Mouse (Mus musculus): ENCODE measurements at regions not wholly inside any gene's neighbourhood (a gene's known extent, or its start where the extent isn't known, plus 50 kb on each side); places are given as distances from the start of the nearest gene placed in this dataset.

- Histone ChIP-seq H3K4me3 (ENCODE audit: control insufficient read depth in 1 of 2, insufficient read depth in 1 of 2, low read depth in 1 of 2, low read length in 2 of 2) (no peak overlapping the region), H3K27me3 (ENCODE audit: control insufficient read depth, insufficient read depth, low read length) (no peaks in the 10 kb centered on the region), H3K27ac (replicated peaks in 1 of 2; ENCODE audit: control insufficient read depth in 1 of 2, insufficient read depth in 1 of 2, low read depth in 2 of 2, low read length in 2 of 2) (no peak overlapping the region), H3K4me2 (ENCODE audit: low read length) (no peak overlapping the region), H3K9me3 (ENCODE audit: control insufficient read depth, low read length) (no peaks in the 10 kb centered on the region), H3K36me3 (ENCODE audit: control insufficient read depth, insufficient read depth, low read length) (no peaks in the 10 kb centered on the region), H3K9ac (ENCODE audit: low read length) (no peak overlapping the region), H3K4me1 (ENCODE audit: control insufficient read depth in 2 of 2, insufficient read depth in 2 of 2, low read length in 2 of 2) (peaks cover 2 to 8% of the 10 kb centered on the region in 2 experiments; a peak in 1 of 4 replicates)
- no peak for ATAC-seq (ENCODE audit: insufficient number of reproducible peaks, insufficient read depth, low FRiP score, low read depth)
- WGBS: 63% methylated on average over 5 of the region's 5 CpGs
These were observed 151.6 kb upstream of the G2e3 start for GRCm38 (mm10) chr12:51196289-51196688.

- Histone ChIP-seq H3K27ac (replicated peaks in 1 of 2; ENCODE audit: control insufficient read depth in 1 of 2, insufficient read depth in 1 of 2, low read depth in 2 of 2, low read length in 2 of 2) (no peak overlapping the region), H3K9me3 (ENCODE audit: control insufficient read depth, low read length) (no peaks in the 10 kb centered on the region), H3K4me2 (ENCODE audit: low read length) (no peak overlapping the region), H3K4me3 (ENCODE audit: control insufficient read depth in 1 of 2, insufficient read depth in 1 of 2, low read depth in 1 of 2, low read length in 2 of 2) (no peak overlapping the region), H3K36me3 (ENCODE audit: control insufficient read depth, insufficient read depth, low read length) (no peaks in the 10 kb centered on the region), H3K27me3 (ENCODE audit: control insufficient read depth, insufficient read depth, low read length) (no peaks in the 10 kb centered on the region), H3K4me1 (ENCODE audit: control insufficient read depth in 2 of 2, insufficient read depth in 2 of 2, low read length in 2 of 2) (peaks cover 2 to 8% of the 10 kb centered on the region in 2 experiments; a peak in 1 of 4 replicates), H3K9ac (ENCODE audit: low read length) (no peak overlapping the region)
- 57% methylated on average over 8 of the region's 8 CpGs for WGBS
- no peak for ATAC-seq (ENCODE audit: insufficient number of reproducible peaks, insufficient read depth, low FRiP score, low read depth)
These were observed 152.7 kb upstream of the G2e3 start for GRCm38 (mm10) chr12:51195136-51195535.

- H3K36me3 ChIP-seq (ENCODE audit: control insufficient read depth, insufficient read depth, low read length): no peaks in the 10 kb centered on the region
- no peak overlapping the region for H3K27ac ChIP-seq (replicated peaks in 1 of 2; ENCODE audit: control insufficient read depth in 1 of 2, insufficient read depth in 1 of 2, low read depth in 2 of 2, low read length in 2 of 2)
- H3K4me3 ChIP-seq (ENCODE audit: control insufficient read depth in 1 of 2, insufficient read depth in 1 of 2, low read depth in 1 of 2, low read length in 2 of 2): no peak overlapping the region
- no peak overlapping the region for H3K9ac ChIP-seq (ENCODE audit: low read length)
- H3K27me3 ChIP-seq (ENCODE audit: control insufficient read depth, insufficient read depth, low read length): no peaks in the 10 kb centered on the region
- 0 out of 4 replicates have a peak, but pooled peaks cover 0 to 2% of the 10 kb centered on the region in 2 experiments for H3K4me1 ChIP-seq (ENCODE audit: control insufficient read depth in 2 of 2, insufficient read depth in 2 of 2, low read length in 2 of 2)
- WGBS: 35% methylated on average over 1 of the region's 1 CpGs
- ATAC-seq (ENCODE audit: insufficient number of reproducible peaks, insufficient read depth, low FRiP score, low read depth): no peak
- H3K9me3 ChIP-seq (ENCODE audit: control insufficient read depth, low read length): no peaks in the 10 kb centered on the region
- no peak overlapping the region for H3K4me2 ChIP-seq (ENCODE audit: low read length)
These were observed 157.1 kb upstream of the G2e3 start for GRCm38 (mm10) chr12:51190754-51191153.

GRCm38 (mm10) chr12:51190186-51190585, 157.7 kb upstream of the G2e3 start:
- H3K4me2 ChIP-seq (ENCODE audit: low read length): no peak overlapping the region
- 52% methylated on average over 5 of the region's 5 CpGs for WGBS
- no peak overlapping the region for H3K9ac ChIP-seq (ENCODE audit: low read length)
- H3K9me3 ChIP-seq (ENCODE audit: control insufficient read depth, low read length): no peaks in the 10 kb centered on the region
- ATAC-seq (ENCODE audit: insufficient number of reproducible peaks, insufficient read depth, low FRiP score, low read depth): no peak
- H3K4me1 ChIP-seq (ENCODE audit: control insufficient read depth in 2 of 2, insufficient read depth in 2 of 2, low read length in 2 of 2): no peaks in the 10 kb centered on the region
- H3K27me3 ChIP-seq (ENCODE audit: control insufficient read depth, insufficient read depth, low read length): no peaks in the 10 kb centered on the region
- H3K36me3 ChIP-seq (ENCODE audit: control insufficient read depth, insufficient read depth, low read length): no peaks in the 10 kb centered on the region
- no peak overlapping the region for H3K4me3 ChIP-seq (ENCODE audit: control insufficient read depth in 1 of 2, insufficient read depth in 1 of 2, low read depth in 1 of 2, low read length in 2 of 2)
- no peak overlapping the region for H3K27ac ChIP-seq (replicated peaks in 1 of 2; ENCODE audit: control insufficient read depth in 1 of 2, insufficient read depth in 1 of 2, low read depth in 2 of 2, low read length in 2 of 2)

- ATAC-seq (ENCODE audit: insufficient number of reproducible peaks, insufficient read depth, low FRiP score, low read depth): no peak
- Histone ChIP-seq H3K4me1 (ENCODE audit: control insufficient read depth in 2 of 2, insufficient read depth in 2 of 2, low read length in 2 of 2) (no peaks in the 10 kb centered on the region), H3K4me3 (ENCODE audit: control insufficient read depth in 1 of 2, insufficient read depth in 1 of 2, low read depth in 1 of 2, low read length in 2 of 2) (no peak overlapping the region), H3K9ac (ENCODE audit: low read length) (no peak overlapping the region), H3K36me3 (ENCODE audit: control insufficient read depth, insufficient read depth, low read length) (no peaks in the 10 kb centered on the region), H3K27me3 (ENCODE audit: control insufficient read depth, insufficient read depth, low read length) (no peaks in the 10 kb centered on the region), H3K9me3 (ENCODE audit: control insufficient read depth, low read length) (no peaks in the 10 kb centered on the region), H3K27ac (replicated peaks in 1 of 2; ENCODE audit: control insufficient read depth in 1 of 2, insufficient read depth in 1 of 2, low read depth in 2 of 2, low read length in 2 of 2) (no peak overlapping the region), H3K4me2 (ENCODE audit: low read length) (no peak overlapping the region)
These were observed 159.6 kb upstream of the G2e3 start for GRCm38 (mm10) chr12:51188229-51188628.

- no peak overlapping the region for H3K9ac ChIP-seq (ENCODE audit: low read length)
- 78% methylated on average over 6 of the region's 6 CpGs for WGBS
- no peaks in the 10 kb centered on the region for H3K36me3 ChIP-seq (ENCODE audit: control insufficient read depth, insufficient read depth, low read length)
- H3K4me3 ChIP-seq (ENCODE audit: control insufficient read depth in 1 of 2, insufficient read depth in 1 of 2, low read depth in 1 of 2, low read length in 2 of 2): no peak overlapping the region
- no peak for ATAC-seq (ENCODE audit: insufficient number of reproducible peaks, insufficient read depth, low FRiP score, low read depth)
- no peak overlapping the region for H3K27ac ChIP-seq (replicated peaks in 1 of 2; ENCODE audit: control insufficient read depth in 1 of 2, insufficient read depth in 1 of 2, low read depth in 2 of 2, low read length in 2 of 2)
- H3K4me2 ChIP-seq (ENCODE audit: low read length): no peak overlapping the region
- no peaks in the 10 kb centered on the region for H3K4me1 ChIP-seq (ENCODE audit: control insufficient read depth in 2 of 2, insufficient read depth in 2 of 2, low read length in 2 of 2)
- H3K27me3 ChIP-seq (ENCODE audit: control insufficient read depth, insufficient read depth, low read length): no peaks in the 10 kb centered on the region
- H3K9me3 ChIP-seq (ENCODE audit: control insufficient read depth, low read length): no peaks in the 10 kb centered on the region
These were observed 160.1 kb upstream of the G2e3 start for GRCm38 (mm10) chr12:51187726-51188125.

- 83% methylated on average over 8 of the region's 8 CpGs for WGBS
- no peaks in the 10 kb centered on the region for H3K27me3 ChIP-seq (ENCODE audit: control insufficient read depth, insufficient read depth, low read length)
- no peak overlapping the region for H3K4me2 ChIP-seq (ENCODE audit: low read length)
- no peak overlapping the region for H3K27ac ChIP-seq (replicated peaks in 1 of 2; ENCODE audit: control insufficient read depth in 1 of 2, insufficient read depth in 1 of 2, low read depth in 2 of 2, low read length in 2 of 2)
- no peaks in the 10 kb centered on the region for H3K36me3 ChIP-seq (ENCODE audit: control insufficient read depth, insufficient read depth, low read length)
- H3K4me1 ChIP-seq (ENCODE audit: control insufficient read depth in 2 of 2, insufficient read depth in 2 of 2, low read length in 2 of 2): no peaks in the 10 kb centered on the region
- H3K9ac ChIP-seq (ENCODE audit: low read length): no peak overlapping the region
- H3K4me3 ChIP-seq (ENCODE audit: control insufficient read depth in 1 of 2, insufficient read depth in 1 of 2, low read depth in 1 of 2, low read length in 2 of 2): no peak overlapping the region
- no peak for ATAC-seq (ENCODE audit: insufficient number of reproducible peaks, insufficient read depth, low FRiP score, low read depth)
- H3K9me3 ChIP-seq (ENCODE audit: control insufficient read depth, low read length): no peaks in the 10 kb centered on the region
These were observed 162.1 kb upstream of the G2e3 start for GRCm38 (mm10) chr12:51185751-51186150.

GRCm38 (mm10) chr12:51174906-51175756, 172.7 kb upstream of the G2e3 start:
- Histone ChIP-seq H3K4me1 (ENCODE audit: control insufficient read depth in 2 of 2, insufficient read depth in 2 of 2, low read length in 2 of 2) (no peaks in the 10 kb centered on the region), H3K4me3 (ENCODE audit: control insufficient read depth in 1 of 2, insufficient read depth in 1 of 2, low read depth in 1 of 2, low read length in 2 of 2) (no peak overlapping the region), H3K27me3 (ENCODE audit: control insufficient read depth, insufficient read depth, low read length) (no peaks in the 10 kb centered on the region), H3K9ac (ENCODE audit: low read length) (no peak overlapping the region), H3K27ac (replicated peaks in 1 of 2; ENCODE audit: control insufficient read depth in 1 of 2, insufficient read depth in 1 of 2, low read depth in 2 of 2, low read length in 2 of 2) (no peak overlapping the region), H3K9me3 (ENCODE audit: control insufficient read depth, low read length) (no peaks in the 10 kb centered on the region), H3K4me2 (ENCODE audit: low read length) (no peak overlapping the region), H3K36me3 (ENCODE audit: control insufficient read depth, insufficient read depth, low read length) (no peaks in the 10 kb centered on the region)
- WGBS: 81% methylated on average over 16 of the region's 16 CpGs
- ATAC-seq (ENCODE audit: insufficient number of reproducible peaks, insufficient read depth, low FRiP score, low read depth): no peak
